Mouse (Mus musculus) forebrain, embryonic 12.5 days (tissue): ENCODE data around the gene Gm39566. TPM values are rescaled to one million over a fixed set of nuclear protein-coding genes. Genes with fewer than 3 reads are reported as not detected.
A peak's percentile ranks its signal among the peaks of the same experiment; 100 is the strongest.

Experiments
- ATAC-seq: fragments of 200-750 bp; cut with Nextera tagmentation; 2 replicates; pipeline ENCODE4 v1.8.0; 2017; ENCODE audit warnings: moderate TSS enrichment; ENCODE audit not compliant: low FRiP score
- H3K27ac ChIP-seq: fragments of 300-500 bp; sonication (generic); 2 replicates; pipeline ENCODE4 v1.5.1; 2016; ENCODE audit warnings: mild to moderate bottlenecking
- H3K27me3 ChIP-seq: fragments of 300-500 bp; sonication (generic); 2 replicates; pipeline ENCODE4 v1.6.1; 2016; ENCODE audit warnings: mild to moderate bottlenecking
- H3K36me3 ChIP-seq: fragments of 300-500 bp; sonication (generic); replicated peaks from 2 replicates; pipeline ENCODE4 v1.6.1; 2016; ENCODE audit warnings: mild to moderate bottlenecking
- H3K4me1 ChIP-seq: fragments of 300-500 bp; sonication (generic); 2 replicates; pipeline ENCODE4 v1.6.1; 2016
- H3K4me2 ChIP-seq: fragments of 300-500 bp; sonication (generic); 2 replicates; pipeline ENCODE4 v1.6.1; 2016; ENCODE audit warnings: mild to moderate bottlenecking, moderate library complexity
- H3K4me3 ChIP-seq: fragments of 300-500 bp; sonication (generic); replicated peaks from 2 replicates; pipeline ENCODE4 v1.5.1; 2016; ENCODE audit warnings: mild to moderate bottlenecking
- H3K9ac ChIP-seq: fragments of 300-500 bp; sonication (generic); 2 replicates; pipeline ENCODE4 v1.6.1; 2016; ENCODE audit warnings: mild to moderate bottlenecking
- H3K9me3 ChIP-seq: fragments of 300-500 bp; sonication (generic); 2 replicates; pipeline ENCODE4 v1.6.1; 2016
- WGBS: fragments of 180-500 bp; shearing (Covaris S2); methylation state at CpG from one replicate; pipeline ENCODE4 v1.1.7; 2016; 5-methylcytosine and 5-hydroxymethylcytosine counted together
- polyA plus RNA-seq: library from polyadenylated mRNA; unstranded; fragments of >200 nt; fragmentation: Nextera tagmentation; extraction: Ambion mirVana; gene quantifications from 2 replicates; pipeline ENCODE4 v1.2.1, GENCODE M21; 2016

Gm39566 gene
- polyA plus RNA-seq, 1 experiment from 2014 or later, result not detected

DNA sequence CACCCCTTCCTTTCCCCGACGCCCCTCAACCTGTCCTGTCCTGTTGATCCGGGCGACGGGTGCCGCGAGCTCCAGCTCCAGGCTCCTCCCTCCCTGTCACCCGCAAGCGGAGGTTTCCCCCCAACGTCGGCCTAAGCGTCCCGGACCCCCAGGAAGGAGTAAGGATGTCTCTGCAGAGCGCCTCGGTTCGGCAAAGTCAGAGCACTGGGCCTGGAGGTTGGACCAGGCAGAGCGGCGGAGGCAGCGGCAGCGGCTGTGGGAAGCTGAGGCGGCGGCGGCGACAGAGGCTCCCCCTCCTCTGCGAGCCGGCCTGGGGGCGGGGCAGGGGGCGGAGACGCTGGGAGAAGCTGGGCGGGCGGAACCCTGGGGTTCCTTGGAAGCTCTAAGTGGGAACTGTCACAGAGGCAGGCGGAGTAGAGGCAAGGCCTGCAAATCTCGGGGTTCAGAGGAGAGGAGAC is 12.4 kb downstream of the Gm39566 start:
- peak overlapping the region; percentile 84 for H3K4me2 ChIP-seq
- under 1% methylated on average over 32 of the region's 33 CpGs for WGBS
- peak overlapping the region; percentile 58 for H3K4me3 ChIP-seq
- peak overlapping the region; percentile 69 for H3K9ac ChIP-seq
- H3K36me3 ChIP-seq, result no peaks in the 10 kb centered on the region
- ATAC-seq, result peak; percentile 5; the same call in 1 of the 2 replicates
- peaks cover 71% of the 10 kb centered on the region for H3K4me1 ChIP-seq
- H3K27me3 ChIP-seq, result peaks cover 71% of the 10 kb centered on the region
- no peak overlapping the region for H3K27ac ChIP-seq
- no peaks in the 10 kb centered on the region for H3K9me3 ChIP-seq

DNA sequence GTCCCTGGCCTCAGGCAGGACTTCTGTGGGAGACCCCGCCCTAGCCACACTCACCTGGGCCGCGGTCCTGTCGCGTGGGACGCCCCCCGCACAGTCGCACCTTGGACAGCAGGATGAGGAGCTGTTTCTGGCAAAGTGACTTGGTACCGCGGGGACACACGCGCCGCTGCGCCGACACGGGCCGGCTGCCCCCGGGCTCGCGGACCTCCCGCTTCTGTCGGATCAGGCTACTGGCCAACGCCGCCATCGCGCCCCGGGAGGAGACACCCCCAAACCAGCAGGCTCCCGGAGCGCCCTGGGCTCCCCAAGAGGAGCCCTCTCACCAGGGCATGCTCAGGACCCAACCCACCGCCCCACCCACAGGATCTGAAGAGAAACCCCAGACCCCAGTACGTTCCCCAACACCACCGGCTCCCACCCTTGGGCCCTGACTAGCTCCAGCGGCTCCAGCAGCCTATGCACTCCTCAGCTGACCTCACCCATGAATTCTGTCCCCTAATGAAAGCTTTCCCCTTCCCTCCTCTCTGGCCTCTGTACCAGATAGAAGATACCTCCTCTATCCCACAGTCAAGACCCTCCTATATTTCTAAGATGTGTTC is 13.6 kb downstream of the Gm39566 start, which contains the start of gene Fgf11:
Gene Fgf11, minus strand, starts transcription at position 479 of the 599 bp plus-strand sequence.
- Histone ChIP-seq H3K4me2 (peak within 1 kb of the TSS; percentile 84), H3K4me1 (peaks cover 71% of the 10 kb centered on the region), H3K4me3 (peak within 1 kb of the TSS; percentile 58), H3K9ac (peak within 1 kb of the TSS; percentile 74), H3K27me3 (peaks cover 72% of the 10 kb centered on the region), H3K9me3 (no peaks in the 10 kb centered on the region), H3K27ac (peak within 1 kb of the TSS; percentile 91), H3K36me3 (no peaks in the 10 kb centered on the region)
- 2% methylated on average over 33 of the region's 33 CpGs for WGBS
- no peak for ATAC-seq

DNA sequence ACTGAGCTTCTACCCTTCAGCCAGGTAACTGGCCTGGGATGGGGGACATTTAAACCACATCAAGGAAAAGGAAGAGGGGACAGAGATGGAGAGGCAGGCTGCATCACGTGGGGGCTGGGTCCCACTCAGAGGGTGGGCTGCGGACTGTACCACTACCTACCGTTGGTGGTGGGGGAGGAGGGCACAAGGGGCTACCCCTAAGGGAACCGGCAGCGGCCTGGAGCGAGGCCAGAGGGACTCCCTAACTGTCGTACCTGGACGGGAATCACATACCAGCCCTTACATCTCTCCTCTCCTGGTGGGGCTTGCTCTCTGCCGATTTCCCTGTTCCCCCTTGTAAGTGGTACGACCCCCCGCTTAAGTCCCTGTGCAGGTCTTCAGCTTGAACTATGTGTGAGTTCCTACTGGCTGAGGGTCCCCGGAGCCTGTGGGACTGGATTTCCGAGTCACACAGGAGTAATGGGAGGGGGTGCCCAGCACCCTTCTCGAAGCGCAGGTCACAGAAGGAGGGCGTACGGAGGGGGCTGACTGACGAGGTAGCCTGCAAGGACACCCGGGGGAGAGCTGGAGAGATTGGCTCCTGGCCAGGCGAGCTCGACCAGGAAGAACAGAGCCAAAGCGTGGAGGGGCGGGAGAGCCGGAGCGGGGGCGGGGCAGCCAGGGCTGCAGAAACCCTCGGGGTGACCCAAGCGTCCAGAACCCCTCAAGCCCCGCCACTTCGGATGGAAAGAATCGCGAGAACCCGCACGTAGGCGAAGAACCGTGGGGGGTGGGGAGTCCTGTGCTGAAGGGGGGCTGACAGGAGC is 14.5 kb downstream of the Gm39566 start:
- H3K36me3 ChIP-seq, result no peaks in the 10 kb centered on the region
- H3K4me1 ChIP-seq, result peaks cover 75% of the 10 kb centered on the region
- WGBS, result under 1% methylated on average over 36 of the region's 36 CpGs

DNA sequence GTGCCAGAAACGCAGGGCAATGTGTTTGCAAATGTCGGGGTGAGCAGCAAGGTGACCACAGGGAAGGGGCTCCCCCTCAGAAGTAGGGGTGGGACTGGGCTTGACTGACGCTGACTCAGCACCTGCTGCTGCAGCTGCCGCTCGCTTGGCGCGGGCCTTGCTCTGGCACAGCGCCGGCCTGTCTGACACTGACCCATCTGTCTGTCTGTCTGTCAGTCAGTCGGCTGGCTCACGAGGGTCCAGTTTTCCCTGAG is 15.0 kb downstream of the Gm39566 start:
- H3K27me3 ChIP-seq, result peaks cover 68% of the 10 kb centered on the region
- peak; percentile 53 for ATAC-seq

More for the DNA sequence above, 14.5 kb downstream of the Gm39566 start:
- H3K27me3 ChIP-seq, result peaks cover 72% of the 10 kb centered on the region
- ATAC-seq, result peak; percentile 79
- peak overlapping the region; percentile 91 for H3K27ac ChIP-seq
- no peaks in the 10 kb centered on the region for H3K9me3 ChIP-seq
- peak overlapping the region; percentile 84 for H3K4me2 ChIP-seq
- H3K4me3 ChIP-seq, result peak overlapping the region; percentile 58
- H3K9ac ChIP-seq, result peak overlapping the region; percentile 74

DNA sequence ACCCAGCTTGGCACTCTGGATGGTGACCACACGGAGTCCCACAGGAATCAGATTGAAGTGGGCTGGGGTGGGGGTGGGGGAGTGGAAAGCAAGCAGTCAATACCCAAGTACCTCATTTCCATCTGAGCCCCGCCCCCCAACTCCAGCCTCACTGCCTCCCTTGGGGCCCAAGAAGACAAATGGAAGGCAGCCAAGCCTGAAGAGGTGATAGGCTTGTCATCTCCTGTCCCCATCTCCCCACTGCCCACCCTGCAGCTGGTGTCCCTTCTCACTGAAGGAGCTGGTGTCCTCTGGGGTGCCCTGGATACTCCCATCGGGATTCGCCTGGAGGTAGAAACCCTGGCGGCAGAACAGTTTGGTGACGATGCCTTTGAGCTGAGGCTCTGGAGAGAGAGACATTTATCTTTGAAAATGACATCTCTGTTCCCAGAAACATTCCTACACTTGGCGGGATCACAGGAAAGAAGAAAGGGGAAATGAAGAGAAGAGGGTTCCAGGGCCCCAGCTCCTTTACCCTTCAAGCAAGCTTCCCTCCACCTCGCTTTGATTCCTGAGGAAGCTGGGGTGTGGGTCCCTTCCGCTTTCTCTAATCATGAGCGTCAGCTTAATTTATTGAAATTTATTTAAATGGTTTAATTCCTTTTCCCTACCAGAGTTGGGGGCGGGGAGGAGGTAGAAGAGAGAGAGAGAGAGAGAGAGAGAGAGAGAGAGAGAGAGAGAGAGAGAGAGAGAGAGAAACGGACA is 15.5 kb downstream of the Gm39566 start:
- H3K4me3 ChIP-seq, result peak overlapping the region; percentile 58
- peak overlapping the region; percentile 74 for H3K9ac ChIP-seq
- ATAC-seq, result no peak
- peaks cover 70% of the 10 kb centered on the region for H3K4me1 ChIP-seq
- peaks cover 63% of the 10 kb centered on the region for H3K27me3 ChIP-seq
- peak overlapping the region; percentile 91 for H3K27ac ChIP-seq
- no peaks in the 10 kb centered on the region for H3K9me3 ChIP-seq
- peak overlapping the region; percentile 84 for H3K4me2 ChIP-seq
- WGBS, result 22% methylated on average over 12 of the region's 12 CpGs
- H3K36me3 ChIP-seq, result no peaks in the 10 kb centered on the region

More for the DNA sequence above, 15.0 kb downstream of the Gm39566 start:
- WGBS, result under 1% methylated on average over 11 of the region's 11 CpGs
- Histone ChIP-seq H3K4me2 (peak overlapping the region; percentile 84), H3K4me3 (peak overlapping the region; percentile 58), H3K36me3 (no peaks in the 10 kb centered on the region), H3K27ac (peak overlapping the region; percentile 91), H3K4me1 (peaks cover 73% of the 10 kb centered on the region), H3K9me3 (no peaks in the 10 kb centered on the region), H3K9ac (peak overlapping the region; percentile 74)

DNA sequence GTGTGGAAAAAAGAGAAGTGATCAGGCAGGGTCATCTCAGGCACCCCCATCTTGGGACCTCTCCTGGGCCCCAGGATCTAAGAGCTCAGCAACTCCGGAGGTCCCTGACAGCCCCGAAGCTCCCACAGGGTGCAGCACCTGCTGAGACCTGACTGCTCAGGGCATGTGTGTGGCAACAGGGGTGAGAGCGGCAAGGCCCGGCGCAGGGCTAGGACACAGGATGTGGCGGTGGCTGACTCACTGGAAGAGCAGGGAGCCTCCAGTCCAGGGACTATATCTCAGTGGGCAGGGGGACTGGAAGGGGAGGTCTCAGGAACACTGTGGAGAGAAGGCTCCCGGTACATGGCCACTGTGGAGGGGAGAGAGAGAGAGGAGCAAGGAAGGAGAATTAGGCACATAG is 17.2 kb downstream of the Gm39566 start:
- no peaks in the 10 kb centered on the region for H3K36me3 ChIP-seq
- ATAC-seq, result no peak
- H3K27me3 ChIP-seq, result peaks cover 62% of the 10 kb centered on the region
- peaks cover 55% of the 10 kb centered on the region for H3K4me1 ChIP-seq
- no peak overlapping the region for H3K9ac ChIP-seq
- no peaks in the 10 kb centered on the region for H3K9me3 ChIP-seq
- no peak overlapping the region for H3K4me2 ChIP-seq
- 82% methylated on average over 7 of the region's 7 CpGs for WGBS
- H3K27ac ChIP-seq, result no peak overlapping the region
- no peak overlapping the region for H3K4me3 ChIP-seq

DNA sequence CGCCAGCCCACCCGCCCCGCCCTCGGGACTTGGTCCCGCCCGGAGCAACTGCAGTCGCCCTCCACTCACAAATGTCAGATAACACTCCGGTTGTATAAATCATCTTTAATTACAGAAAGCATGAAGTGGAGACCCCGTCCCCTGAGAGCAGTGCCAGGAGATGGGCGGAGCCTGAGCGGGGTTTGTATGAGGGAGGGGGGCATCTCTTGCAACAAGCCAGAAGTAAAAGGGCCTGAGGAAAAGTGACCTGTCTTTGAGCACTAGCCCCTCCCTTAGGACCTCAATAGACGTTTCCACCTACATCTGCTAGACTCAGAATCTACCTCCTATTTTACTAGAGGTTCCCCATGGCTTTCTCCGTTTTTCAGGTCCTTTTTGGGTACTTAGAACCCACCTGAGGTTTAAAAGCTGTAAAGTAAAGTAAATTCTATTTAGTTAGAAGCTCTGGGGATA is 19.1 kb downstream of the Gm39566 start:
- H3K9ac ChIP-seq, result 0 out of 2 replicates have a peak overlapping the region, but pooled peaks have one; percentile 44
- H3K9me3 ChIP-seq, result no peaks in the 10 kb centered on the region
- H3K4me3 ChIP-seq, result peak overlapping the region; percentile 43
- peaks cover 36% of the 10 kb centered on the region for H3K4me1 ChIP-seq
- H3K36me3 ChIP-seq, result no peaks in the 10 kb centered on the region
- ATAC-seq, result no peak; the same call in 1 of the 2 replicates
- H3K4me2 ChIP-seq, result peak overlapping the region; percentile 87
- 2% methylated on average over 13 of the region's 13 CpGs for WGBS
- peaks cover 49% of the 10 kb centered on the region for H3K27me3 ChIP-seq
- H3K27ac ChIP-seq, result no peak overlapping the region

DNA sequence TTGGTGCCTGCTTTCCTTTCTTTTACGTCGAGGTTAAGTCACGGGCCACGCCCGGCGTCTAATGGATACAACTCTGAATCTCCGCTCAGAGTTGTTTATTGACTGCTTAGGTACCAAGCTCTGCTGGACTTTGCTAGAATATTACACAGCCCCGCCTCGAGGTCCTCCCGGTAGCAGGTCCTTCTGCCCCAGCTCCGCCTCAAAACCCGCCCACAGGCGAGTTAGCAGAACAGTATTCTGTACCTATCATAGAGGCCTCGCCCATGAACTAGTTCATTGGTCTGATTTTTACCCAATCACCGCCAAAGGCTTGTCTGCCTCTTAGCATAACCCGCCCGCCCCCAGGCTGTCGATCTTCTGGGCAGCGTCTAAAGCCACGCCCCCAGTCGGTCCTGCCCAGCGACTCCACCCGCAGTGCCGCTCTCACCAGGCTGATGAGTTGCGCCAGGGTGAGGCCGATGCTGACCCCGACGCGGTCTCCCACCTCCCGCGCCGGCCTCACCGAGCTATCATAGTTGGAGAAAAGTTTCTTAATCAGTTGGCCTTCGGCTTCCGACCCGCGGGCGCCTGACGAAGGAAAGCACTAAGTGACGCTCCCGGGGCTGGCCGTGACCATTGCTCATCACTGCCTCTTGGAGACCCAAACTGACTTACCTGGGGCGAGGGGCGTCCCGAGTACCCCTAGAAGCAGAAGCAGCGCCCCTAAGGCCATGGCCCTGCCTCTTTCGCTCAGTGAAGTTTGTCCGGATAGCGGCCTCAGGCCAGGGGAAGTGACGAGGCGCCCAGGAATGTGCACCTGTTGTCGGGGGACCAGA is 19.7 kb downstream of the Gm39566 start, which contains the start of gene Chrnb1:
Gene Chrnb1, minus strand, starts transcription at position 776 of the 815 bp plus-strand sequence.
- H3K9me3 ChIP-seq, result no peaks in the 10 kb centered on the region
- peak; percentile 92 for ATAC-seq
- H3K27me3 ChIP-seq, result peaks cover 49% of the 10 kb centered on the region
- H3K4me1 ChIP-seq, result peaks cover 31% of the 10 kb centered on the region
- 3% methylated on average over 52 of the region's 52 CpGs for WGBS
- H3K4me2 ChIP-seq, result peak within 1 kb of the TSS; percentile 87
- H3K36me3 ChIP-seq, result no peaks in the 10 kb centered on the region
- H3K9ac ChIP-seq, result peak within 1 kb of the TSS; percentile 44
- peak within 1 kb of the TSS; percentile 43 for H3K4me3 ChIP-seq
- no peak within 1 kb of the TSS for H3K27ac ChIP-seq

DNA sequence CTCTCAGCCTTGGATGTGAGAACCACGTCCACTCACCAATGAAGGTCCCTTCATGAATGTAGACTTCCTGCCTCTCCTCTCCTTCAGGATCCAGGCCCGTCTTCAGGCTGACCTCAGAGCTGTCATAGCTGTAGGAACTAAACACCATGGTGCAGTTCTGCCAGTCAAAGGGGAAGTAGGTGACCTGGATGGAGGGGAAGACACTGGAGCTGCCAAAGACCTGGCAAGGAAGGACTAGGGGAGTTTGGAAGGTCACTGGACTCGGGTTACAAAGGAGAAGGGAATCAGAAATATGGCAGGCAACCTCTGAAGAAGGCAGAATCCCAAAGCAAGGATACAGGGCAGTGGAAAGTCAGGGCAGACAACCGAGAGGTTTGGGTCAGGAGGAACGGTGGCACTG is 21.7 kb downstream of the Gm39566 start:
- Histone ChIP-seq H3K27ac (no peak overlapping the region), H3K4me2 (no peak overlapping the region), H3K9me3 (no peaks in the 10 kb centered on the region), H3K36me3 (no peaks in the 10 kb centered on the region), H3K4me1 (peaks cover 11% of the 10 kb centered on the region), H3K9ac (no peak overlapping the region), H3K4me3 (no peak overlapping the region), H3K27me3 (peaks cover 49% of the 10 kb centered on the region)
- WGBS, result 70% methylated on average over 5 of the region's 5 CpGs
- no peak for ATAC-seq

DNA sequence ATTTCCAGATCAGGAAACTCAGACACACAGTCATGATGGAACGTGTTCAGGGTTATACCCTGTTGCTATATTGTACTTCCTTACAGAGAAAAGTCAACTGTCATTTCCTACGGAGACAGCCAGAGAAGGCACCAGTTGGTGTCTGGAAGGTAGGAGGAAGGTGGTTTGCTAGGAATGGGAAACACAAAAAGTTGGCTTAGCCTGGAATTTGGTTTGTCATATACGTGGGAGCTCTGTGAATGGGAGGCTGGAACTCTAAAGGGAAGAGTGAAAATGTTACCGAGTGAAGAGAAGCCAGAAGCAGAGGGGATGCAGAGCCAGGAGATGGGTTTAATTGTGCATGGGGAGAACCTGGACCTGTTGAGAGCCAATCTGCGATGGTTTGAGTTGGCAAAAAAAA is 23.7 kb downstream of the Gm39566 start:
- Histone ChIP-seq H3K27ac (no peak overlapping the region), H3K4me2 (no peak overlapping the region), H3K36me3 (no peaks in the 10 kb centered on the region), H3K4me1 (peaks cover 9% of the 10 kb centered on the region), H3K4me3 (no peak overlapping the region), H3K9ac (no peak overlapping the region), H3K9me3 (no peaks in the 10 kb centered on the region), H3K27me3 (peaks cover 29% of the 10 kb centered on the region)
- 80% methylated on average over 5 of the region's 5 CpGs for WGBS
- no peak for ATAC-seq

DNA sequence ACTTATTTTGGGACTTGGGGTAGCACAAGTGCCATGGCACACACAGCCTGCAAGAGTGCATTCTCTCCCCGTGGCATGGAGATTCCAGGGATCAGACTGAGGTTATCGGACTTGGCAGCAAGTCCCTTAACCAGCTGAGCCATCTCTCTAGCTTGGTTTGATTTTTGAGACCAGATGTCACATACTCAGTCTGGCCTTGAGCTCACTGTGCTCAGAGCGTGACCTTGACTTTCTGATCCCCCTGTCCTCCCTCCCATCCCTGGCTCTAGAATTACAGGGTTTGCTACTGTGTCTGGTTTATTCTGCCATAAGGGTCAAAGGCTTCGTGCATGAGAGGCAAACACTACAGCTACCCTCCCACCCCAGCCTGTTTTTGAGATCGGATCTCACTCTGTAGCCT is 25.7 kb downstream of the Gm39566 start:
- H3K4me2 ChIP-seq, result no peak overlapping the region
- WGBS, result 75% methylated on average over 5 of the region's 5 CpGs

More for the DNA sequence above, 25.7 kb downstream of the Gm39566 start:
- no peaks in the 10 kb centered on the region for H3K9me3 ChIP-seq
- peaks cover 20% of the 10 kb centered on the region for H3K27me3 ChIP-seq
- no peak overlapping the region for H3K27ac ChIP-seq
- no peaks in the 10 kb centered on the region for H3K4me1 ChIP-seq
- no peak for ATAC-seq
- H3K9ac ChIP-seq, result no peak overlapping the region
- no peak overlapping the region for H3K4me3 ChIP-seq
- H3K36me3 ChIP-seq, result no peaks in the 10 kb centered on the region
